Mouse (Mus musculus): Measurements from ENCODE around the gene Mcmbp.

Gene Mcmbp

DNA sequence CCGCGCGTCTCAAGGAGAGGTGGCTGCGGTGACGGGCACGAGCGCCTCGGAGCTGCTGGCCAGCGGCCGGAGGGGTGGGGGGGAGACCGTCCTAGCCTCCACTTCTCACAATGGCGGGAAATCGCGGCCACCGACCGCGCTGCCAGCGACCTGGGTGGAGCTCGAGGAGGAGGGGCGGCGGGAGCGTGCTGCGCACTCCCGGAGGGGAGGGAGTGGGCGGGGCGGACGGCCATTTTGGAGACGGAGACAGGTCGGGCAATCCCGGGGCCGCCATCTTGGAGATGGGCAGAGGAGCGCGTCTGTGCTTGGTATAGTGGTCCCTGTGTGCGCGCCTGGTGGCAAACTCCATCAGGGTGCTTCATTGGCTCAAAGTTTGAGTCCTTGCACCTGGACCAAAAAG is at the start of gene Mcmbp:
Gene Mcmbp, minus strand, starts transcription at position 162 of the 400 bp plus-strand sequence.
- DNase-seq = peak; percentile 95

DNA sequence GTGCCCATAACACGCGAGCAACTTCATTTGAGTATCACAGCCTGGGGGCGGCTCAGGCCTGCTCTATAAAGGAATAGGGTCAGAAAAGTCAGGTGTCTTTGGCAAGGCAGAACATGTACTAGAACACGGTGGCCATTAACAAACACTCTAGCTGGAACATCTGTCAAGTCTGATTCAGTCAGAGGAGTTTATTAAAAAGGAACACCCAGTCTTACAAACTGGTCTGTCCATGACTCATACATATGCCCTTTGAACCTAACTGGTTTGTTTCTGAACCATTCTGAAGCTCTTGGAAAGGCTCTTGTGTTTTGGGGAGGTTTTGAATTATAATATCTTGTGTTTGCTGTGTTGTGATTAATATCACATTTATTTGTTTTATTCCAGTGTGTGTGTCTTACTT is 49.8 kb upstream of the Mcmbp start:
- DNase-seq = no peak

DNA sequence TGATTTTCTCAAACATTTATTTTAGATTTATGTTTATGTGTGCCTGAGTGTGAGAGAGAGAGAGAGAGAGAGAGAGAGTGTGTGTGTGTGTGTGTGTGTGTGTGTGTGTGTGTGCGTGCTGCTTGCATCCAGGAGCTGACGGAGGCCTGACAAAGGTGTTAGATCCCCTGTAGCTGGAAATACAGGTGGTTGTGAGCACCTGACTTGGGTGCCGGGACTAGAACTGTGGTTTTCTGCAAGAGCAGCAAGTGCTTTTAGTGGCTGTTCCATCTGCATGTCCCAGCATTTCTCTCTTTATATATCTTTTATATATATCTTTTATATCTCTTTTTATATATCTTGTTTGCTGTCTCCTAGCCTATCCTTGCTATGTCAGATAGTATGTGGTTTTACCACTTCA is 41.6 kb upstream of the Mcmbp start:
- no peak for DNase-seq

DNA sequence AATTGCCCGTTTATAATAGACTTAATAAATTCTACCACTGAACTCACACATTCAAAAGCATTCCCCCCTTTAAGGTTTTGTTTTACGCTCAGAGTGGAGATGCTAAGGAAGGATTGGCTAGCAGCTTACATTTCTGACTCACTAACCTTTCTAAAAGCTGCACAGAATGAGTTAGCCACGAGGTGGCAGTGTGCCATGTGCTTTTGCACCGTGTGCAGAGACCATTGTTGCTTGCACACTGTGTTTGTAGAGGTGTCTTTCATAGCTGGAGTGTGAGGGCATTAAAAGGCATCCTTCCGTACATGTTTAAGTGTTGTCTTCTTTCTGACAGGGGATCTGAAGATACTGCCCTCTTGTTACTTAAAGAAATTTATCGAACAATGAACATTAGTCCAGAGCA is 39.0 kb upstream of the Mcmbp start:
- DNase-seq = peak; percentile 16

DNA sequence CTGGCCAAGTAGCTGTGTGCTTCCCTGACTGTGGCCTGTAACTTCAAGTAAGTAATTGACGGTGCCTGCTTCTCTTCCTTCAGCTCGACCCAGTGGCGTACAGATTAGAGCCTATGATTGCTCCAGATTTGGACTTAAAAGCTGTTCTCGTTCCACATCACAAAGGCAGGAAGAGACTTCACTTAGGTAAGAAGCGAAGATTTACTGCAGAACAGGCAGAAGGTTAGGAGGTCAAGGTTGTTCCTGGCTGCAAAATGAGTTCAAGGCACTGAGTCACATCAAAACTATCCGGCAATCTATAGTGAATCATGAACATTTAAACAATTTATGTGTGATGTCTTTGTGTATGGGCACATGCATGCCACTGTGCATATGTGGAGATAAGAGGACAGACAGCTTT is 36.9 kb upstream of the Mcmbp start:
- DNase-seq = no peak

DNA sequence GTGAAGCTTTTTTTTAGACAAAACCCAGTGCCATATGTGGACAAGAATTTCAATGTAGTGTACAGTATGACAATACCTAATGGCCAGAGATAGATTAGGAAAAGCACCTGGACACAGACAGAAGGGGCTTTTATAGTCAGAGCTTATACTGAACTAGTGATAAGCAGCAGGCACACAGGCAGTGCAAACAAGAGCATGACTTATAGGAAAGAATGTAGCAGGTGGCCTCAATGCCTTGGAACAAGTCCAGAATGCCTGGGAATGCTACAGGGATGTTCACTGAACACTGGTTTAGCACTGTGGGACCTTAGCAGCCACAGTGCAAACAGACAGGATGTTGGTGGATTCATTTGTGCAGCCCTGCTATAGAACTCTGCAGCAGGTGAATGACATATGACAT is 26.4 kb upstream of the Mcmbp start:
- DNase-seq = no peak

DNA sequence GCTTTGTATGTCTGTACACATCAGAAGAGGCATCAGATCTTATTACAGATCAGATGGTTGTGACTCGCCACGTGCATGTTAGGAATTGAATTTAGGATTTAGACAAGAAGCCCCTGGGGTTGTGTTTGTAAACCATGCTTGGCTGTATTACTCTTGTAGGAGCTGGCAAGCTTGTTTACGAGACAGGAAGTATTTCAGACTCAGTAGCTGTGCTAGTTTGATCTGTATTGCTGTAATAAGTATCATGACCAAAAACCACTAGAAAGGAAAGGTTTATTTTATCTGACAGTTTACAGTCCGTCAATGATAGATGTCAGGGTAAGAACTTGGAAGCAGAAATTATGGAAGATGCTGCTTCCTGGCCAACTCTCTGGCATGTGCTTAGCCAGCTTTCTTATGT is 18.7 kb upstream of the Mcmbp start:
- DNase-seq = no peak

DNA sequence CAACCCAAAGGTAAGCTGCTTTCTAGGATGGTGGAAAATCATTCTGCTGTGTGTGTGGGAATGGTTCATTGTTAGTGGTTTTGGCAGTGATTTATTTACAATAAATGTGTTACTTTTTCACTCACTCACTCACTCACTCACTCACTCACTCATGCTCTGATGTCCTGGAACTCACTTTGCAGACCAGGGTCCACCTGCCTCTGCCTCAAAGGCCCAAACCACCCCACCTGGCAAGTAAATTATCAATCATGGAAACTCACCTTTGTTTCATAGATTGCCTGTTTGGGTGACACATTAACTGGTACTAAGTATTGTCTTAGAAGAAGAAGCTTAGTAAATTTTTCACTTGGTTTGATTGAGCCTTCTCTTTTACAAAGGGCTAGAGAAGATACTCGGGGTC is 15.1 kb upstream of the Mcmbp start:
- no peak for DNase-seq

DNA sequence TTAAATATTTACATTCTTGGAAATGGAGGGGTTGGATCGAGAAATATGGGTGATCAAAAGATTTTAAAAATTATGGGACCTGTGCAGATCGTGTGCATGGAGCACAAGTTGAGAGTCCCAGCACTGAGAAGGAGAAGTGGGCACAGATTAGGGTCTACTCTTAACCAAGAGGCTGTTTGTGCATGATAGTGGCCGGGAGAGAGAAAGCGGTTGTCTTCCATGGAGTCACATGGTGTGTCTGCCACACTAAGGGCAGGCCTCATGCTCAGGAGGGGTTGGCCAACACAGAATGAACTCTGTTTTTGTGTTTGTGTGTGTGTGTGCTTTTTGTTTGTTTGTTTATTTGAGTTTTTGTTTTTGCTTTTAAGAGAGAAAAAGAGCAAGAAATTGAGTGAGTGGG is 11.7 kb upstream of the Mcmbp start:
- DNase-seq = no peak

DNA sequence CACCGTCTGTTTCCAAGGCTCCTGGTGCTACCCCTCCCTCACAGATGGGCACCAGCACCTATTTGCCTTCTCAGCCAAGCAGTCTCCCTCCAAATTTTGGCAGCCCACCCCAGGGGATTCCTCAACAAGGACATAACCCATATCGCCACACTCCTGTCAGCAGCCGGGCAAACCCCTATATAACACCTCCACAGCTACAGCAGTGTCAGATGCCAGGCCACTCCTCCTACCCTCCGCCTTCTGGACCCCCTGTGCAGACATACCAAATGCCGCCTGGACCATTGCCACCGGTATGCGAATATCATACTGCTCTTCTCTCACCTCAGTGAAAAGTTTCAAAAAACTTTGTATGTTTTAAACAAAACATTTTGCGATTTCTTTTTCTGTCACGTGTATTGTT is 10.0 kb upstream of the Mcmbp start:
- peak; percentile 51 for DNase-seq

DNA sequence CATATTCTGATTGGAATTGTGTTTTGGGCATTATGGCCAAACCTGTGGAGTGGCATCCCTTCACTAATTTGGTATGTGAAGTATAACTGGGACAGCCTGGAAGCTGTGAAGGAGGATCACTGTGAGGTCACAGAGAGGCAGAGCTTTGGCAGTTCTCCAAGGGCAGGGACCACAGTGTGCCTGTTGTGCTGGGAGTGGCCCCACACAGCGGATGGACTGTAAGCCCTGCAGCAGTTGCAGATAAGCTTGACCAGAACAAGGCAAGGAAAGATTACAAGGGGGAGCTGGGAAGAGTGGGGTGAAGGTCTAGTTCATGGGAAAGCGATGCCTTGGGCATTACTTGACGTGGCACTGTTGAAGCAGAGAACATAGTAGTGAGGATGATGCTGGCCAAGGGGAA is 8.5 kb upstream of the Mcmbp start:
- DNase-seq = no peak

DNA sequence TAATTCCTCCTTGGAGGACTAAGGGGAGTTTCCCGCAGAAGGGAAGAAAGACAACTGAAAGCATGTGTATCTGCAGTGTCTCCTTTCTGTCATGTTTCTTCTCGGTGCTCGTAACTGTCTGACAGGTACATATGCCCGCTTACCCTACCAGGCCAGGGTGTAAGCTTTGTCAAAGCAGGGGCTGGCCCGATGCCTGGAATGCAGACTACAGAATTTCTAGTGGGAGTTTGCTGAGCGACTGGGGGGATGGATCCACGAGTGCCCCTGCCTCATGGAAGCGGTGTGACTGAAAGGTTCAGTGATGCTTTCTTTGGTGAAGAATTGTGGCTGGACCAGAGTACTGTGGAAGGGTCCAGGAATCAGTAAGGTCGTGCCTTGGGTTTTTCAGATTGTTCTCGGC is 5.9 kb upstream of the Mcmbp start:
- peak; percentile 38 for DNase-seq

DNA sequence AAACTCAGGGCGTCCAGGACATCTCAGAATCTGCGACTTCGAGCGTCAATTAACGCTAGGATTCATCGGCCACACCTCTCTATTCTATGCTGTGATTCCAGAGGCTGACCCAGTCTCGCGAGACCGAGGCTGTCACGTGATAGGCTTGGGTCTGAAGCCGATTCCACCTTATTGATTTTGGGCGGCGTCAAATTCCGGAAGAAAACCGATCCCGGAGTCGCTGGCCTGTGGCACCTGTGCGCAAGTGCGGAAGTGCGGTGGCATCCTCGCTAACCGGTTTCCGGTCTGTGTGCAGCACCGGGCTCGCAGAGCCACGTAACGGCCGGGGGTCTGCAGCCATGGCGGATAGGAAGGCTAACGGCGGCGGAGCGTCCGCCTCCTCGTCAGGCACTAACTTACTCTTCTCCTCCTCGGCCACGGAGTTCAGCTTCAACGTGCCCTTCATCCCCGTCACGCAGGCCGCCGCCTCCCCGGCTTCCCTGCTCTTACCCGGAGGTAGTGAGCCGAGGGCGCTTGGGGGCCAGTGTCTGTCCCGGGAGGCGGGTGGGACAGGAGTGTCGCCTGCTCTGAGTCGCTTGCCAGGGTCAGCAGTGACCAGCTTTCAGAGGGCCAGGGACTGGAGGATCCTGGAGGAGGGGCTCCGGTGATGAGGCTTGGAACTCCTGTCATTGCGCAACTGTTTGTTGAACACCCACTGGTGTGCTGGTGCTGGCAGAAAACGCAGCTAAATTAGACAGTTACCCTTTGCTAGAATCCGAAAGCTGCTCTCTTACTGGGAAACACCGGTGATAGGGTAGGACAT is 4.6 kb upstream of the Mcmbp start, which contains the start of gene Sec23ip:
Gene Sec23ip, plus strand, starts transcription at position 260 of the 802 bp plus-strand sequence.
- DNase-seq = peak; percentile 97

DNA sequence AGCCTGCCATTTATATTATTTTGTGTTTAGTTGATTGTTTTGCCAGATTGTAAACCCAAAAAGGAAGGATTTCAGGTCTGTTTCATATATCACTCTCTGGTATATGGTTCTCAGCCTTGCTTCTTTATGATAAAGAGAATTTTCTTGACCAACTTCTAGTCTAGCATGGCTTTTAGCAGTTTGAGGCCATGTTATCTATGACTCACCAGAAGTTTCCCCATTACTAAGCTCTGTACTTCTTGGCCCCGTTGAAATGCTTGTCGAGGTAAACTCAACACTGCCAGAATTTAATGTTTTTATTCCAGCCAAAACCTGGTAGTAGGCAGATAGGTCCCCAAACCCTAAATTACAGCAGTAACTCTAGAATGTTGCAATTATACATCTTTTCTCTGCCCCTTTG is 3.6 kb upstream of the Mcmbp start:
- DNase-seq = no peak

DNA sequence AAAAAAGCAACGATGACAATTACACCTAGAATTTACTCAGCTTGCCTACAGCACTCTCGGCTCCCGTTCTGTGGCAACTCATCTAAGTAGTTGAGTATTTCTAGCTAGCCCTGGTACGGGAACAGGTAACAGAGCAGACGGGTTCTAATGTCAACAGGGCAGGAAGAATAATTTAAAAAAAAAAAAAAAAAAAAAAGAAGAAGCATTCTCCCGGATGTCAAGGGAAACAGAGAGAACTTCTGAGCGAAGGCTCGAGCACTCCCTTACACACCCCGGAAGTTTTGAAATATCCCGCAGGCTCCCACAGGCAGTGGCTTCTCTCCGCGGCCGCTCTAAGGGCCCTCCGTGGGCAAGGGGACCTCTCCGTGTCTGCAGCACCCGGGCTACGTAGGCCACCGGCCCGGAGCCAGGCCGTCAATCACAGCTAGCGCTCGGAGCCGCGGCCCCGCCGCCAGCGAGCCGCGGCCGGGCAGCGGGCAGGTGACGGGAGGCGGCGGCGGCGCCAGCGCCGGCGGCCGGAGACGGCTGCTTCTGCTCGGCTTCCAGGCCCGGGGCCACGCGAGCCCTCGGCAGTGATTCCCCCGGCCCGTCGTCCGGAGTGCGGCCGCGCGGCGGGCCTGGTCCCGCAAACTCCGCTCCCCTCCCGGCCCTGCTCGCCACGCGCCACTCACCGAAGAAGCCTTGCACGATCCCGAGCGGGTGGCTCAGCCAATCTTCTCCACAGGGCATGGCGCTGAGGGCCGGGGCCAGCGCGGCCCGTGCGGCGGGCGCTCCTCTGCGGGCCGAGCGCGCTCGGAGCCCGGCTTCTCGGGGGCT is 625 bp downstream of the Mcmbp start:
- no peak for DNase-seq

DNA sequence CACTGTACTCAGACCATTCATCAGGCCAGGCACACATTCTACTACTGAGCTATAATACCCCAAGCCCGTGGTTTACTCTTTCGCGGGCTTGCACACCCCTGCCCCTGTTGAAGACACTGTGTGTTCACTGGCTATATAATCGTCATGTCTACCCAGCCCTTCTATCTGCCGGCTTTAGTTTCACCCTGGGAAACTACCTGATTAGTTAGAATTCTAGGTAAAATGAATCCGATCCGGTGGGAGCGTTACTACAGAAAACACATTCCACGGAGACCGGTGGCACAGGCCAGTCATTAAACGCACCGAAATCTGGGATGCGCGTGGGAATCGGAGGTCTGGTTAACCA is 1.2 kb downstream of the Mcmbp start:
- DNase-seq = no peak

DNA sequence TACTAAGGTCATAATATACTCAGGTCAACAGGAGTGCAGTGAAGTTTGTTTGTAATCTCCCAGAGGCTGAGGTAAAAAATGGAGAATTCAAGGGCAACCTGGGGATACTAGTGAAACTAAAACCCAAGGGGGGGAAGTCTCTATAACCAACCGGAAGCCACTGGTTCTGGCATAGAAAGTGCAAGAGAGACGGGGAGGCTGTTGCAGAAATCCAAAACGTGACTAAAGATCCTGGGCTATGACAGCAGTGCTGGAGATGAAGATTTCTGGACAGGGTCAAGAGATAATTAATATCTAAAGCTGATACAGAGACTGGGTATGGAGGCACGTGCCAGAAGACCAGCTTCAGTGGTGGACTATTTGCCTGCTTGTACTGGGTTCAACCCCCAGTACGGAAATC is 2.3 kb downstream of the Mcmbp start:
- DNase-seq = no peak

DNA sequence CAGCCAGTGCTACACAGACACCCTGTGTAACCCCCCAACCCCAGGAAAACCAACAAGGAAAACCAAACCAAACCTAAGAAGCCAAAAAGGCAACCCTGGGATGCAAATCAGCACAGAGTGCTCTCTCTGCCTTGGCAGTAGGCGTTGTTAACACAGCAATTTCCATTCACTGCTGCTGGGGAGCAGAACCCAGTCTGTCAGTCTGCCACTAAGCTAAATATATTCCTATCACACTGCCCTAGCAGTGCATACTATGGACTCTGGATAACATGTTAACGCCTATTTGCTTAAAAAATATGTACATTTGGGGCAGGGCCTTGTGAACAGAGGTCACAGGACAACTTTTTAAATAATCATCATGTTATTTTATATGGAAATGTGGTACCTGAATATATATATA is 8.7 kb downstream of the Mcmbp start:
- no peak for DNase-seq

DNA sequence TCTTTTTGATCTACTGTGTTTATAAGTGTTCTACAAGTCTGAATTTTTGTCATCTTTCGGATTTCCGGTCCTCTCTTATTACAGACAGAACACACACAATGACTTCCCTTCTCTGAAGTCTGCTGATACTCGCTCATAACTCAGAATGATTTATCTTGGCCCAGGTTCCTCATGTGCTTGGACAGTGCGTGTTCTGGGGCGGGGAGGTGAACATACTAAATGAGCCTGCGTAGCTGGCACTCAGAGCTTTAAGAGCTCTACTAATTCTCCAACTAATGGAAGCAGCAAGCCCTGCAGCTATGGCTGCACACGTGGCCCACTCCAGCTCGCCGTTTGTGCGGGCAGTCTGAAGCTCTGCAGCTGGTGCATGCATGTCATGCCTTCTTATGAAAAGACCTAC is 11.6 kb downstream of the Mcmbp start:
- no peak for DNase-seq

DNA sequence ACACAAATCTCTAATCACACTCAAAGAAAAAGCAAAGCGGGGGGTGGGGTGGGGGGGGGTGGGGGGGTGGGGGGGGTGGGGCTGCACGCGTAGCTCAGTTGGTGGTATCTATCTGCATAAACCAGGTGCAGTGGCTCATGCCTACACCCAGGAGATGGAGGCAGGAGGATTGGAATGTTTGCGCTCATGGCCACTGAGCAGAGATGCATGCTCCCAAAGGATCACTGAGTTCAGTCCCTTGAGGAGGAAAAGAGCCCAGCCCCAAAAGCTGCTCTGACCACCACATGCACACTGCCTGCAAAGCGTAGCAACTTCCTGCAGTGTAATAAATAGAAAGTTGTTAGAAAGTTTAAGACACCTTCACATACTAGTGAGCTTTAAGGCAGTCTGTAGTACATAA is 12.6 kb downstream of the Mcmbp start:
- no peak for DNase-seq

DNA sequence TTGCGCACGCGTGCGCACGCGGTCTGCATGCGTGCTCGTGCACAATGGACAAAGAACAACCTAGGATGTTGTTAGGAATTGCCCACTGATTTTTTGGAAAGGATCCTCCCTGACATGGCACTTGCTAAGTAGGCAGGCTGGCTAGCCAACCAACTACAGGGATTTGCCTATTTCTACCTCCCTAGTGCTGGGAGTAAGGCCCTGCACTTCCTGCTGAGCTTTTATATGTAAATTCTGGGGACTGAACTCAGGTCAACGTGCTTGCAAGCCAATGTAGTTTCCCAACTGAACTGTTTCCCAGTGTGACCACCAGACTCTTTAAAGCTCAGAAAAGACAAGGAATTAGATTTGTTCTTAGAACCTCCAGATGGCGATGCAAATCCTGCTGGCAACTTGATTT is 13.3 kb downstream of the Mcmbp start:
- DNase-seq = no peak

DNA sequence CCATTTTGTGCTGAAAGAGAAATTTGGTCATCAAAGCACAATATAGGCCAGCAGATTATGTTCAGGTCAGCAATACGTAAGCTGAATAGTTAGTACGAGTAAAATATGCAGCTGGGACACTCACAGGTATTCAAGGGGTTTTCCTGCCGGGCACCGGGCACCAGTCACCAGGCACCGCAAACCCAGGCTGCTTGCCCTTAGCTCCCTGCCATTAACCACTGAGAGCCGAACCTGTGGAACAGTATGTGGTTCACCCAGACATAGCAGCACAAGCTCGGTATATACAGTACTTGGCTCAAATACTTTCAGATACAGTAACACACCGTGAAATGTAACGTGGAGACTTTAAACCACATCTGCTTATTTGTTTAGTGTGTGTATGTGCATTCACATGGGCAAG is 15.1 kb downstream of the Mcmbp start:
- no peak for DNase-seq

DNA sequence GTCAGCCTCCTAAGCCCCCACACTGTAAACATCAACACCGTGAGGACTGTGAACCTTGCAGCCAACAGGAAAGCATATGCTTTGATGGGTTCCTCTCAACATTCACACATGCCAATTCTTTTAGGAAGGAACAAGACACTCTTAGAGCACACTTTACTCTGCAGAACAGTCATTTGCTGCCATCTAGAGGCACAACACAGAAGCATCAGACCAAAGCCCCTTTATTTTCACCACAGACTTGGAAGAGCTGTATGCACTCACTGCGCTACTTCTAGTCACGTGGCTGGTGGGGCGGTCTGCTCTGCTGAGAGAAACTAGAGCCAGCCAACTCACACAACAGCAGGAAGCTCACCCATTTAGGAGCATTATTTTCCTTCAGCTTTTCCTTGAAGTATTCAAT is 15.5 kb downstream of the Mcmbp start:
- peak; percentile 58 for DNase-seq

DNA sequence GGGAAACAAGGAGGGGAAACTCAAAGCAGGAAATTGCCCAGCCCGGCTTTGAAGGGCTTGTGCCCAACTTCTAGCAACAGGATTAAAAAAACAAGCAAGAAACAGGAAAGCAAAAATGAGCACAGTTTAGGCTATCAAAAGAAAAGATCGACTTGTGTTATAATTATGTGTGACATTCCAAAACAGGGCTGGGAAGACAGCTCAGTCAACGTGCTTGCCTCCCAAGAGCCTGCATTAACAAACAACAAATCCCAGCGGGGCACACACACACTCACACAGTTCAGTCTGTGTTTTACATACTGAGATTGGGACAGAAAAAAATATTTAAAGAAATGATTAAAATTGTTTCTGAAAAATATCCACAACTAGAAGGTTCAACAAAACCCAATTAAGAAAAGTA is 22.3 kb downstream of the Mcmbp start:
- DNase-seq = no peak

DNA sequence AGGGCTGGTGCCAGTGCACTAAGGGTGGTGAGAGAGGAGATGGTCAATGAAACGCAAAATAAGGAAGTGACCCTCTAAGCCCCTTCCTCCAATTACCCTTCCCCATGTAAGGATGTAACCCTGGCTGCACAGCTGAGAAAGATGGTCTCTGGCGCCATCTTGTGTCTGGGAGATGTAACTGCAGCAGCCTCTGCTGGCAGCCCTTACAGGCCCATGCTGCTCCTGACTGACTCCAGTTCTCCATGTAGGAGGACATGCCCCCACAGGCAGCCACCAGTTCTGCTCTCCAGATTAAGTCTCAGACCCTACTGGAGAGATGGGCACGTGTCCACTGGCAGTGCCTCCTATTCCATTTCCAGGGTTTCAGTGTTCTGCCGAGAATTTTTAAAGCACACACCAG is 34.6 kb downstream of the Mcmbp start:
- DNase-seq = peak; percentile 75

Data from cerebellum, adult 8-10 months (tissue).